In the genomic region with DNA sequence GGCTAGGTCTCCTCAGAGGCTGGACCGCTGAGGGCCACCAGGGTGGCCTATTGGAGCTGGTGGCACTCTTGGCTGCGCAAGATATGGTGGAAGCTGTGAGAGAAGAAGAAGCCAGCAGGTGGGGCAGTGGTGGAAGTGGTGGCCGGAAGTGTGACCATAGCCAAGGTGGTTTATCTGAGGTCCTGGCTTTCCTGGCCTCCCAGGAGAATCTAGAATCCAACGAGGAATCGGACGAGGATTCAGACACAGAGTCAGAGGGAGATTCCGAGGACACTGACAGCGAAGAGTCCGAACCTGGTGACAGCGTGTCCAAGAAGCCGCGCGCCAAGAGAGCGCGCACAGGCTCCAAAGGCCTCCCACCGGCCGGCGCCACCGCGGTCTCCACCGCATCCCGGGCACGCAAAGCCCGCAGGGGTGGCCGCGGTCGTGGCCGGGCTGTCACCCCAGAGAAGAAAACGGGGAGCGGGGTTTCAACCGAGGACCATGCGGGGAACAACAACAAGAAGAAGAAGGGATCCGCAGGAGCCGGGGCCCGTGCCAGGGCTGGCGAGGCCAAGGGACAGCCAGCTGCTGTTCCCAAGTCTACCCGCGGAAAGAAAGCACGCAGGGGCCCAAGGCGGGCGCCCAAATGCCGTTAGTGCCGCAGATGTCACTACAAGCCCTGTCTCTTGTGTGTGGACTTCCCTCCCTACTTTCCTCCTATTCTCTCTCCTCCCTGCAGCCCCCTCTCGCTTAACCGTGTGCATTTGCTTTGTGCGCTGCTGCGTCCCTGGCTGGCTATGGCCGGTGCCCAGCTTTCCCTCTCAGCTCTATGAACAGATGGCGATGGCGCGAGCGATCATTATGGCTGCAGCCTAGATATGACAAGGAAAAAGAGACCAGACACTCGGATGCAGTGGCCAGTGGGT, we compare ENCODE assay signal across 8 mouse cellular contexts. TPM values are rescaled to one million over a fixed set of nuclear protein-coding genes. Genes with fewer than 3 reads are reported as not detected.
A peak's percentile ranks its signal among the peaks of the same experiment; 100 is the strongest.
DNase-seq lines count a peak whose midpoint lies in the region; ATAC-seq lines count a peak whose summit lies in the region.

No protein-coding gene starts in this region.

- peak; percentile 25 for DNase-seq in adrenal gland, postnatal 14 days
- DNase-seq in adrenal gland, adult 8-10 months: no peak
- DNase-seq in right cerebral cortex, postnatal 14 days: peak; percentile 48
- DNase-seq in right cerebral cortex, postnatal 4 days: no peak
- DNase-seq in heart, postnatal 36 days: peak; percentile 39
- peak; percentile 47 for DNase-seq in midbrain, embryonic 10.5 days (ENCODE audit: low spot score)
- DNase-seq in spleen, adult 18-20 months: no peak

- ATAC-seq in megakaryocyte-erythroid progenitor cell, adult 5-6 weeks (replicated peaks; ENCODE audit: low FRiP score, low TSS enrichment, poor library complexity, severe bottlenecking): no peak

- peak overlapping the region; percentile 59 for H3K27ac ChIP-seq in midbrain, embryonic 10.5 days (replicated peaks)

- no peaks in the 10 kb centered on the region for H3K9me3 ChIP-seq in midbrain, embryonic 10.5 days (replicated peaks)

- peak overlapping the region; percentile 69 for H3K4me3 ChIP-seq in midbrain, embryonic 10.5 days

- 1% methylated on average over 53 of the region's 53 CpGs for WGBS in midbrain, embryonic 10.5 days

- H3K4me1 ChIP-seq in midbrain, embryonic 10.5 days: peaks cover 74% of the 10 kb centered on the region

- no peaks in the 10 kb centered on the region for H3K36me3 ChIP-seq in midbrain, embryonic 10.5 days

- H3K27me3 ChIP-seq in midbrain, embryonic 10.5 days (ENCODE audit: low read depth, poor library complexity, severe bottlenecking): peaks cover 78% of the 10 kb centered on the region

- intact Hi-C loops in heart, postnatal 36 days (cut with DNase I): no loop called here

RNA-seq across cellular contexts. Expression of a gene that starts 2.2 kb away (rescaled TPM):
- 24.6 and 27.2 TPM in 2 replicates for total RNA-seq in adrenal gland, postnatal 14 days (2021)
- total RNA-seq in adrenal gland, adult 8-10 months (2022): 10 to 100 TPM; 35.2 to 71.0 (median 48.2) TPM
- 1 to 10 TPM; 3.4 to 3.9 TPM for total RNA-seq in heart, postnatal 36 days (2021)
- 4.1 and 11.7 TPM in 2 replicates for polyA plus RNA-seq in midbrain, embryonic 10.5 days (2016; fragmentation: Nextera tagmentation; extraction: Ambion mirVana)
- not detected in 2 replicates for total RNA-seq in megakaryocyte-erythroid progenitor cell, adult 5-6 weeks (2014; fragmentation: Nextera tagmentation)
- total RNA-seq in megakaryocyte-erythroid progenitor cell, adult 5-6 weeks (2017): not detected in 2 replicates

RNA-seq across cellular contexts. Expression of a gene that starts 12.8 kb away (rescaled TPM):
- 4.6 and 5.6 TPM in 2 replicates for total RNA-seq in adrenal gland, postnatal 14 days (2021)
- total RNA-seq in adrenal gland, adult 8-10 months (2022): 1 to 10 TPM; 6.4 to 9.3 (median 7.3) TPM
- total RNA-seq in heart, postnatal 36 days (2021): not detected
- polyA plus RNA-seq in midbrain, embryonic 10.5 days (2016; fragmentation: Nextera tagmentation; extraction: Ambion mirVana): 9.8 and 17.4 TPM in 2 replicates
- total RNA-seq in megakaryocyte-erythroid progenitor cell, adult 5-6 weeks (2014; fragmentation: Nextera tagmentation): not detected in 2 replicates
- not detected in 2 replicates for total RNA-seq in megakaryocyte-erythroid progenitor cell, adult 5-6 weeks (2017)

RNA-seq across cellular contexts. Expression of a gene that starts 22.8 kb away (rescaled TPM):
- 222 and 231 TPM in 2 replicates for total RNA-seq in adrenal gland, postnatal 14 days (2021)
- 100 to 1,000 TPM; 278 to 314 (median 294) TPM for total RNA-seq in adrenal gland, adult 8-10 months (2022)
- 100 to 1,000 TPM; 182 to 193 TPM for total RNA-seq in heart, postnatal 36 days (2021)
- polyA plus RNA-seq in midbrain, embryonic 10.5 days (2016; fragmentation: Nextera tagmentation; extraction: Ambion mirVana): 174 and 180 TPM in 2 replicates
- 291 and 377 TPM in 2 replicates for total RNA-seq in megakaryocyte-erythroid progenitor cell, adult 5-6 weeks (2014; fragmentation: Nextera tagmentation)
- 512 and 515 TPM in 2 replicates for total RNA-seq in megakaryocyte-erythroid progenitor cell, adult 5-6 weeks (2017)

RNA-seq across cellular contexts. Expression of a gene that starts 36.2 kb away (rescaled TPM):
- 1.3 and 1.6 TPM in 2 replicates for total RNA-seq in adrenal gland, postnatal 14 days (2021)
- 1 to 10 TPM; 2.3 to 3.1 (median 2.7) TPM for total RNA-seq in adrenal gland, adult 8-10 months (2022)
- total RNA-seq in heart, postnatal 36 days (2021): not detected
- 1.3 TPM in 2 replicates for polyA plus RNA-seq in midbrain, embryonic 10.5 days (2016; fragmentation: Nextera tagmentation; extraction: Ambion mirVana)
- total RNA-seq in megakaryocyte-erythroid progenitor cell, adult 5-6 weeks (2014; fragmentation: Nextera tagmentation): 0.28 and 0.35 TPM in 2 replicates
- total RNA-seq in megakaryocyte-erythroid progenitor cell, adult 5-6 weeks (2017): not detected in 2 replicates

RNA-seq across cellular contexts. Expression of a gene that starts 40.4 kb away (rescaled TPM):
- 1.2 and 2.6 TPM in 2 replicates for total RNA-seq in adrenal gland, postnatal 14 days (2021)
- total RNA-seq in adrenal gland, adult 8-10 months (2022): 1 to 10 TPM; 2.4 to 3.3 (median 2.6) TPM
- 1 to 10 TPM; 2.9 TPM for total RNA-seq in heart, postnatal 36 days (2021)
- 0.17 and 0.56 TPM in 2 replicates for polyA plus RNA-seq in midbrain, embryonic 10.5 days (2016; fragmentation: Nextera tagmentation; extraction: Ambion mirVana)
- not detected in 2 replicates for total RNA-seq in megakaryocyte-erythroid progenitor cell, adult 5-6 weeks (2014; fragmentation: Nextera tagmentation)
- not detected in 2 replicates for total RNA-seq in megakaryocyte-erythroid progenitor cell, adult 5-6 weeks (2017)

Comparison
In these comparisons a context has a peak if more than half of its experiments do, and no peak if none do; other contexts are left out.
1. DNase-seq: peak in adrenal gland, postnatal 14 days (single experiment), right cerebral cortex, postnatal 14 days (single experiment), heart, postnatal 36 days (2 of 2) and midbrain, embryonic 10.5 days (single experiment); none in adrenal gland, adult 8-10 months (single experiment), right cerebral cortex, postnatal 4 days (single experiment) and spleen, adult 18-20 months (0 of 2).
2. RNA of a gene that starts 2.2 kb away (total RNA-seq): 35.2 to 71.0 TPM in adrenal gland, adult 8-10 months, 24.6 to 27.2 TPM in adrenal gland, postnatal 14 days and 3.4 to 3.9 TPM in heart, postnatal 36 days; not detected in megakaryocyte-erythroid progenitor cell, adult 5-6 weeks; every median in the first group is over 4 times any median in the second.